Mouse (Mus musculus) activated CD4-positive, CD25-positive, alpha-beta regulatory T cell, adult 4 months (primary cell): Measurements from ENCODE around the gene Zmym6. TPM values are rescaled to one million over a fixed set of nuclear protein-coding genes. Genes with fewer than 3 reads are reported as not detected.
"Not testable (repeated sequence)": the region's sequence is repeated elsewhere in the genome, so short reads cannot be mapped to it uniquely, and the experiment has no call there.

Experiments used
- ATAC-seq: one replicate; pipeline ENCODE4 v1.8.0; 2017
- polyA plus RNA-seq, 2 experiments: library from polyadenylated mRNA; unstranded; fragments of 100-300 nt; shearing (Covaris generic); gene quantifications; one replicate each; pipeline ENCODE4 v1.2.1; 2017

The Zmym6 gene
- polyA plus RNA-seq: 10 to 100 TPM; 13.1 to 14.1 TPM

DNA sequence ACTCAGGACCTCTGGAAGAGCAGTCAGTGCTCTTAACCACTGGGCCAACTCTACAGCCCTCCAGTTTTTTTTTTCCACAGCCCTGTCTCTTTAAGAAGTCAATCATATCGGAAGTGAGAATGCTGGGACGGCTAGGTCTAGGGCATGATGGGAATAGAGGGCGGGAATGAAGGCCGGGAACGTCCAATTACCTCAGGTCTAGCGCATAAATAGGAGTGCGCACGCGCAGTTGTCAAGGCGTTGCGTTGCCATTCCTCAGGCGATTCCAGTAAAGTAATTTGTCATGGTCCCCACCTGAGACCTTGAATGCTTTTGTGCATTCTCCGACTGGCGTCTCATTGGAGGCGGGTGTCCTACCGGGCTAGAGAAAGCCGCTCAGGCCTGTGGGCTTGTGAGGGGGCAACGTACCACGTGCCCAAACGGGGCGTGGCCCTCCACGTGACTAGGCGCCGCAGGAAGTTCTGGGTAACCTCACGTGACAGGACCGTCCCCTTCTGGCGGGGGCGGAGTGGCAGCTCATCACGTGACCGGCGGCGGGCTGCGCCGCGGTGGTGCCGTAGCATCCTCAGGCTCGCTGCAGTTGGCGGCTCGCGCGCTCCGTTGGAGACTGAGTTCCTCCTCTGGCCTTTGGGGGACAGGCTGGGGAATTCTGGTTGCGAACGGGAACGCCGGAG lies at the start of gene Zmym6:
Gene Zmym6, plus strand, starts transcription at position 509 of the 674 bp plus-strand sequence.
- peak; percentile 95 for ATAC-seq

GRCm38 (mm10) chr4:127037158-127037557 lies 40.0 kb upstream of the Zmym6 start:
- no peak for ATAC-seq

DNA sequence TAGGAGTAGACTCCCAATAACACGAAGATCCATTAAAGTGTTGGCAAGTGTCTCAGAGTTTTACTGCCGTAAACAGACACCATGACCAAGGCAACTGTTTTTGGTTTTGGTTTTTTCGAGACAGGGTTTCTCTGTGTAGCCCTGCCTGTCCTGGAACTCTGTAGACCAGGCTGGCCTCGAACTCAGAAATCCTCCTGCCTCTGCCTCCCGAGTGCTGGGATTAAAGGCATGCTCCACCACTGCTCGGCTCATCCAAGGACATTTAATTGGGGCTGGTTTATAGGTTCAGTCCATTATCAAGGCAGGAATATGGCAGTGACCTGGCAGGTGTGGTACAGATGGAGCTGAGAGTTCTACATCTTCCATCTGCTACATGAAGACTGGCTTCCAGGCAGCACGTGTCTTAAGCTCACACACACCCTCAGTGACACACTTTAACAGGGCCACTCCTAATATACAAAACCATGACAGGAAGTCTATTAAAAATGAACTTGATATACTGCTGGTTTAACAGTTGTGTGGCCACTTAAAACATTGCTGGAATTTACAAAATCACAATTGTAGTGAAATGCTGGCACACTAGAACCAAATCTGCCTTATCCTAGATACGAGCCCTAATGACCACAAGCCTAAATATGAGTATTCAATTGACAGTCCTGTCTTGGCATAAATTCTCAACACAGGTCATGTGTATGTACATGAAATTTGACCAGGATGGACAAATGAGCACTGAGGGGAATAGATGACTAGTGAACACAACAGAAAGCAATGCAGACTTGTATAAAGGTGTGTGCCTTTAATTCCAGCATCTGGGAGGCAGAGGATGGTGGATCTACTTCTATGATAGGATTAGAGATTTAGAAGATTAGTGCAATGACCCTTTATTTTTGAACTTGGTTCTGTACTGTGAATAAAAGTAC lies 39.0 kb upstream of the Zmym6 start:
- ATAC-seq: no peak

DNA sequence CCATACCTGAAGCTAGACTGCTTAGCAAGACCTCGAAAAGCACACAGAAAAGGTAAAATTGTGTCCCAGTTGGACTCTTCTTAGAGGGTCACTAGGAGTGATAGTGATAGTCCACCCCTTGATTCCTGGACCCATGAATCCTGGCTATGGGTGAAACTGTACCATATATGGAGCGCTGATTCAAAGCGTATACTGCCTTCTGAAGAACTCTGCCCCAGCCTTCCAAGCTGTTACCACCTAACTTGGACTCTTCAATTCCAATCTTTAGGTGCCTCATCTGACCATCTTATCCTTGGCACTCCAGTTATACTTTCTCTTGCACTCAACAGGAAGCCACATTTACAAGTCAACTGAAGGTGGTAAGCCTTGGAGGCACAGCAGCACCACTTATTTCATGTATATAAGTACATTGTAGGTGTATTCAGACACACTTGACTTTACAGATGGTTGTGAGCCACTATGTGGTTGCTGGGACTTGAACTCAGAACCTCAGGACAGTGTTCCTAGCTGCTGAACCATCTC lies 38.3 kb upstream of the Zmym6 start:
- ATAC-seq: no peak

GRCm38 (mm10) chr4:127039871-127040483 lies 37.2 kb upstream of the Zmym6 start:
- no peak for ATAC-seq

DNA sequence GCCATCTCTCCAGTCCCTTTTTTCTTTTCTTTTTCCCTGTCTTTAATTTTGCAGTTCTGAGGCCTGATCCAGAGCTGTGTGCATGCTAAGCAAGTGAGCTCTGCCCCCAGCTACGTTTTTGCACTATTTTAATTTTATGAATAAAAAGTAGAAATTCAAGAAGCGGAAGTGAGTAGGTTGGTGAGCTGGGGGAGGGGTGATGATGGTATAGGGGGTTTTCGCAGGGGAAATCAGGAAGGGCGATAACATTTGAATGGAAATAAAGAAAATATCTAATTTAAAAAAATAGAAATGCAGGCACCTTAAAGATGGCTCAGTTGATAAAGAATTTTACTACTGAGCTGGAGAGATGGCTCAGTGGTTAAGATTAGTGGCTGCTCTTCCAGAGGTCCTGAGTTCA lies 33.6 kb upstream of the Zmym6 start:
- ATAC-seq: peak; percentile 40

GRCm38 (mm10) chr4:127051121-127051520 lies 26.1 kb upstream of the Zmym6 start:
- no peak for ATAC-seq

DNA sequence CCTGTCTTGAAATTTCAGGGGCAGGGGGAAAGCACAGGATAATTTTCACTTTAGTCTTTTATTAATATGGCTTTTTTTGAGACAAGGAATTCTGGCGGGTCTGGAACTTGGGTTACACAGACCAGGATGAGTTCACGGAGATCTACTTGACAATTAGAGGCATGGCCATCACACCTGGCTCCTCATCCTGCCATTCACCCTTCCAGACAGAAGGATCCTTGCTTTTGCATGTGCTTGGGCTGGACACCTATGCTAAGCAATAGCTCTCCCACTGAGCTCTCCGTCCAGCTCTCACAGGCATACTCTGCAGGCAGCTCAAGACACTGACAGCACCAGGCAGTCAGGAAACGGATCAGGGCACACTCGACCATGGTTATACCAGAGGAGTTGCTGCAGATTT lies 24.1 kb upstream of the Zmym6 start:
- ATAC-seq: no peak

GRCm38 (mm10) chr4:127054522-127055198 lies 22.5 kb upstream of the Zmym6 start:
- no peak for ATAC-seq

GRCm38 (mm10) chr4:127060585-127061290 lies 16.4 kb upstream of the Zmym6 start, which contains the start of gene Zmym1:
TSS of gene Zmym1 (minus strand) at chr4:127061152.
- peak; percentile 91 for ATAC-seq

GRCm38 (mm10) chr4:127064051-127064450 lies 13.1 kb upstream of the Zmym6 start:
- no peak for ATAC-seq

GRCm38 (mm10) chr4:127074915-127075314 lies 2.3 kb upstream of the Zmym6 start:
- no peak for ATAC-seq

DNA sequence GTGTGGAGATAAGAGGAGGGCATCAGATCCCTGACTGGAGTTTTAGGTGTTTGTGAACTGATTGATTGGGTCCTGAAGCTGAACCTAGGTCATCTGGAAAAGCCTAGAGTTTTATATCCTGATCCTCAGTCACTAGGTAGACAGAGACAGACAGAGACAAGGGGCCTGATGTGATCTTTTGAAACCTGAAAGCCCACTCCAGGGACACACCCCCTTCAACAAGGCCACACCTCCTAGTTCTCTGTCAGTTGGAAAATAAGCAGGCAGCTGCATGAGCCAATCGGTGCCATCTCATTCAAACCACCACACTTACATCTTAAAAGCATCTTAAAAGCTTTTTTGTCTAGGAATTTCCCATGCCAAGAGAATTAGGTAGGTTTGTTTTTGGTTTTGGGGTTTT lies 3.6 kb downstream of the Zmym6 start:
- ATAC-seq: no peak

DNA sequence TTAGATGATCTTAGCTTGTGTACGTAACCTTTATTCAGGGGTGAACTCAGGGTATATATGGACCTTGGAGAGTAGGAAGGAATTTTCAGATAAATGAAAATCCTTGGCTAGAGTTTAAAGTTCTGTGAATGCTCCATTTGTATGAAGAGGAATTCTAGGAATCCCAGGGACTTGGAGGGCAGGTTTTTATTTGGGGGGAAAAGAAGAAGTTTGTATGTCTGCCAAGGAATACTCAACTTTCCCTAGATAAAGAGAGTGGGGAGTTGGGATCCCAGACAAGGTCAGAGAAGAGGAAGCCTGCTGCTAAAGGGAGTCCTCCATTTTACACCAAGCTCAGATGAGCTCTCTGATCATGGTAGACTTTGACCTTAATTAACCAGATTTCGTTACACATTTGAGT lies 5.9 kb downstream of the Zmym6 start:
- no peak for ATAC-seq

DNA sequence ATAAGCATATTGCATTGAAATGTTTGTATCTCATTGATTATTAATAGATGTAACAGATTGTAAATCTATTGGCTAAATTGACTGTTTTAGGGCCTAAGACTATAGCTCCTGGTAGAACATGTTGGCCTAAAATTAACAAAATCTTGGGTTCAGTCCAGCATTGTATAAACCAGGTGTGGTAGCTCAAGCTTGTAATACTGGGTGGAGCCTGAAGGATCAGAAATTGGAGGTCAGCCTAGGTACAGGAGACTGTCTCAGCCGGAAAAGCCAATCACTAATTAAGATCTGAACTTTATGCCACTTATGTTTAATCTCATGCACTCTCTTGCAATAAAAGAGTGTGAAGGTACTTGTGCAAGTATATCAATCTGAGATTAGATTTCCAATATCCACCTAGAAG lies 8.6 kb downstream of the Zmym6 start:
- no peak for ATAC-seq

GRCm38 (mm10) chr4:127091188-127091587 lies 14.0 kb downstream of the Zmym6 start:
- no peak for ATAC-seq

DNA sequence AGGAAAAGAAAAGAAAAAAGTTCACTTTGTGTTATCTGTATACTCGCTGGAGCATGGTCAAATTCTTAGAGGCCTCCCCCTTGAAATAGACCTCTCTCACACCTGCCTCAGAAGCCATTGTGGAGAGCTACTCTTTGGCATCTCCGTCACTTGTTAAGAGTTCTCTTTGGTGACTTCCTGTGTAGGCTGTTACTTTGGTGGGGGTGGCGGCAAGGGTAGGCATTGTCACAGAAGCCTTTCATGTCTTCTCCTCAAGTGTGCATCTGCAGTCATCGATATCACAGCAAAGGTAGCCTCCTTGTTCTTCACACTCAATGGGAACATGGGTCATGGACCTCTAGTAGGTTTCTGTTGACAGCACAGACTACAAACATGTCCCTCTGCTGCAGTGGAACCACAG lies 17.9 kb downstream of the Zmym6 start:
- no peak for ATAC-seq

DNA sequence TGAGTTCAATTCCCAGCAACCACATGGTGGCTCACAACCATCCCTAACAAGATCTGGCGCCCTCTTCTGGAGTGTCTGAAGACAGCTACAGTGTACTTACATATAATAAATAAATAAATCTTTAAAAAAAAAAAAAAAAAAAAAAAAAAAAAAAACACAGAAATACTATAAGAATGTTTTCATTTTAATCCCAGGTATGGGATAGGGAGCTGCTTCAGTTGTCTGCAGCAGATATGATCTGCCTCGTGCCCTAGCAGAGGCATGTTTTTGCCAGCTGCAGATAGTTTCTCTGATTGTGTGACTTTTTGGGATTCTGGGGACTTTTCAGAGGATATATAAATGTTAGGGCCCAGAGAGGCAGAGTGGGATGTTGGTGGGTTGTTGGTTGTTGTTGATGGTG lies 22.4 kb downstream of the Zmym6 start:
- ATAC-seq: not testable (repeated sequence)

GRCm38 (mm10) chr4:127107566-127107965 lies 30.4 kb downstream of the Zmym6 start:
- ATAC-seq: no peak

- ATAC-seq: no peak
These were observed 33.4 kb downstream of the Zmym6 start for GRCm38 (mm10) chr4:127110570-127110969.

DNA sequence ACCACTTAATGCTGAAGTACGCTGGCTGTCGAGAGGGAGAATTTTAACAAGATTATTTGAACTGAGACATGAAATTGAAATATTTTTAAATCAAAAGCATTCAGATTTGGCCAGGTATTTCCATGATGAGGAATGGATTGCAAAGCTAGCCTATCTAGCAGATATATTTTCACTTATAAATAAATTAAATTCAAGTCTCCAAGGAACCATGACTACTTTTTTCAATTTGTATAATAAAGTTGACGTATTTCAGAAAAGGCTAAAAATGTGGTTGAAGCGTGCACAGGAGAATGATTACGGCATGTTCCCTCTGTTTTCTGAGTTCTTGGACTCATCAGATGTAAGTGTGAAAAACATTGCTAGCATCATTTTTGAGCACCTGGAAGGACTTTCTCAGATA lies 46.2 kb downstream of the Zmym6 start, which contains the start of gene Tmem35b:
Gene Tmem35b, plus strand, starts transcription at position 301 of the 400 bp plus-strand sequence.
- no peak for ATAC-seq

DNA sequence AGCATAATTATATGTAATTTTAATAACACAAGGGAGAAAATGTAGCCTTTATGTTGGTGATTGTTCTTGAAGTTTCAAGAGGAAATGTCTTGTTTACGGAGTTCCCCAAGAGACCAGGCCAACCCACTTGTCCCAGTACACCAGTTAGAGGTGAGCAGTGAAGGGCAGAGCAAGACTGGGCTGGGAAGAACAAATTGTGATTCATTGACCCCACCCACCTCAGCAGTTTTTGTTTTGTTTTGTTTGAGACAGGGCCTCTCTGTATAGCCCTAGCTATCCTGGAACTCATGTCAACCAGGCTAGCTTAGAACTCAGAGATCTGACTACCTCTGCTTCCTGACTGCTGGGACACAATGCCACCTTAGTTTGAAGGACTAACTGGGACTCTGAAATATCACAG lies 47.1 kb downstream of the Zmym6 start:
- ATAC-seq: no peak
